Mouse (Mus musculus) liver, embryonic 12.5 days (tissue): Measurements from ENCODE around the gene Nrbp1. TPM values are rescaled to one million over a fixed set of nuclear protein-coding genes. Genes with fewer than 3 reads are reported as not detected.

Source experiments
- ATAC-seq: fragments of 200-750 bp; cut with Nextera tagmentation; 2 replicates; pipeline ENCODE4 v1.8.0; 2017; ENCODE audit warnings: moderate number of reproducible peaks, mild to moderate bottlenecking, moderate library complexity
- H3K27ac ChIP-seq: fragments of 300-500 bp; sonication (generic); 2 replicates; pipeline ENCODE4 v1.5.1; 2016; ENCODE audit warnings: mild to moderate bottlenecking
- H3K27me3 ChIP-seq: fragments of 300-500 bp; sonication (generic); replicated peaks from 2 replicates; pipeline ENCODE4 v1.6.1; 2016; ENCODE audit warnings: mild to moderate bottlenecking, moderate library complexity
- H3K36me3 ChIP-seq: fragments of 300-500 bp; sonication (generic); 2 replicates; pipeline ENCODE4 v1.6.1; 2016; ENCODE audit warnings: mild to moderate bottlenecking, moderate library complexity
- H3K4me1 ChIP-seq: fragments of 300-500 bp; sonication (generic); 2 replicates; pipeline ENCODE4 v1.6.1; 2016
- H3K4me2 ChIP-seq: fragments of 300-500 bp; sonication (generic); 2 replicates; pipeline ENCODE4 v1.6.1; 2016; ENCODE audit warnings: mild to moderate bottlenecking, moderate library complexity
- H3K4me3 ChIP-seq: fragments of 300-500 bp; sonication (generic); 2 replicates; pipeline ENCODE4 v1.5.1; 2016; ENCODE audit warnings: mild to moderate bottlenecking, moderate library complexity
- H3K9ac ChIP-seq: fragments of 300-500 bp; sonication (generic); 2 replicates; pipeline ENCODE4 v1.6.1; 2016; ENCODE audit warnings: mild to moderate bottlenecking, moderate library complexity
- H3K9me3 ChIP-seq: fragments of 300-500 bp; sonication (generic); replicated peaks from 2 replicates; pipeline ENCODE4 v1.6.1; 2016; ENCODE audit warnings: mild to moderate bottlenecking, moderate library complexity
- WGBS: fragments of 180-500 bp; shearing (Covaris S2); methylation state at CpG from one replicate; pipeline ENCODE4 v1.1.7; 2016; ENCODE audit not compliant: insufficient replicate concordance; 5-methylcytosine and 5-hydroxymethylcytosine counted together
- polyA plus RNA-seq: library from polyadenylated mRNA; unstranded; fragments of >200 nt; fragmentation: Nextera tagmentation; extraction: Ambion mirVana; gene quantifications from 2 replicates; pipeline ENCODE4 v1.2.1, GENCODE M21; 2016

Nrbp1 gene
- polyA plus RNA-seq, 1 experiment from 2014 or later = 64.8 TPM

DNA sequence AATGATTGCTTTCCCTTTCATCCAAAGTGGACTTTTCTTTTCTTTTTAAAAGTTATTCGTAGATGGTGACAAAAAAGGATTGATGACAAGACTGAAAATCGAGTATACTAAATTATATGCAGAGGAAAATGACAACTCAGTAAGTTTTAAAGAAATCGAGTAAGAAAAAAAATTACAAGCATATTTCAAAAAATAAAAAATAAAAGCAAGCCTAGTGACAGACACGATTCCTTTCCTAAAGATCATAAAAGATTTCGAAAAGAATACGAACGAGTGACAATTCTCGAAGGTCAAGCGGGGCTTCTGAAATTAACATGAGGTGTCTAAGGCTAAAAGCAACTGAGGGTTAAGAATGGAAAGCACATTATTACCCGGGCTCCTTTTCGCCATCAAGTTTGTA, 21.2 kb upstream of the Nrbp1 start:
- H3K36me3 ChIP-seq = peaks cover 11% of the 10 kb centered on the region
- H3K27me3 ChIP-seq = no peaks in the 10 kb centered on the region
- WGBS = 1% methylated on average over 11 of the region's 11 CpGs
- H3K4me1 ChIP-seq = peaks cover 57% of the 10 kb centered on the region
- peak overlapping the region; percentile 91 for H3K4me2 ChIP-seq
- peak overlapping the region; percentile 96 for H3K27ac ChIP-seq
- peak overlapping the region; percentile 99 for H3K4me3 ChIP-seq
- H3K9me3 ChIP-seq = no peaks in the 10 kb centered on the region
- no peak for ATAC-seq
- peak overlapping the region; percentile 99 for H3K9ac ChIP-seq

- ATAC-seq = peak; percentile 48
- under 1% methylated on average over 40 of the region's 40 CpGs for WGBS
- peaks cover 52% of the 10 kb centered on the region for H3K4me1 ChIP-seq
Observed at GRCm38 (mm10) chr5:31219911-31220447, 20.7 kb upstream of the Nrbp1 start.

GRCm38 (mm10) chr5:31220448-31221303, 20.0 kb upstream of the Nrbp1 start, which contains the start of gene Ppm1g:
Ppm1g (minus strand) TSS chr5:31220687.
- Histone ChIP-seq H3K4me2 (peak within 1 kb of the TSS; percentile 91), H3K4me3 (peak within 1 kb of the TSS; percentile 99)
- WGBS = under 1% methylated on average over 70 of the region's 70 CpGs

More at GRCm38 (mm10) chr5:31219911-31220447, 20.7 kb upstream of the Nrbp1 start:
- Histone ChIP-seq H3K27ac (peak overlapping the region; percentile 96), H3K27me3 (no peaks in the 10 kb centered on the region), H3K4me3 (peak overlapping the region; percentile 99), H3K4me2 (peak overlapping the region; percentile 91), H3K9ac (peak overlapping the region; percentile 99), H3K9me3 (no peaks in the 10 kb centered on the region), H3K36me3 (peaks cover 10% of the 10 kb centered on the region)

GRCm38 (mm10) chr5:31221304-31221945, 19.2 kb upstream of the Nrbp1 start:
- Histone ChIP-seq H3K4me1 (peaks cover 39% of the 10 kb centered on the region), H3K9ac (peak overlapping the region; percentile 99), H3K9me3 (no peaks in the 10 kb centered on the region), H3K4me2 (peak overlapping the region; percentile 91), H3K4me3 (peak overlapping the region; percentile 99), H3K27me3 (no peaks in the 10 kb centered on the region), H3K27ac (peak overlapping the region; percentile 86), H3K36me3 (peaks cover 2% of the 10 kb centered on the region)
- no peak for ATAC-seq
- WGBS = 12% methylated on average over 11 of the region's 11 CpGs

More at GRCm38 (mm10) chr5:31220448-31221303, 20.0 kb upstream of the Nrbp1 start, which contains the start of gene Ppm1g:
- H3K9me3 ChIP-seq = no peaks in the 10 kb centered on the region
- peaks cover 47% of the 10 kb centered on the region for H3K4me1 ChIP-seq
- peaks cover 8% of the 10 kb centered on the region for H3K36me3 ChIP-seq
- H3K27ac ChIP-seq = peak within 1 kb of the TSS; percentile 96
- H3K9ac ChIP-seq = peak within 1 kb of the TSS; percentile 99
- ATAC-seq = peak; percentile 93
- H3K27me3 ChIP-seq = no peaks in the 10 kb centered on the region

- no peaks in the 10 kb centered on the region for H3K27me3 ChIP-seq
- no peak for ATAC-seq
- 87% methylated on average over 9 of the region's 9 CpGs for WGBS
Observed at GRCm38 (mm10) chr5:31222696-31223095, 18.0 kb upstream of the Nrbp1 start.

DNA sequence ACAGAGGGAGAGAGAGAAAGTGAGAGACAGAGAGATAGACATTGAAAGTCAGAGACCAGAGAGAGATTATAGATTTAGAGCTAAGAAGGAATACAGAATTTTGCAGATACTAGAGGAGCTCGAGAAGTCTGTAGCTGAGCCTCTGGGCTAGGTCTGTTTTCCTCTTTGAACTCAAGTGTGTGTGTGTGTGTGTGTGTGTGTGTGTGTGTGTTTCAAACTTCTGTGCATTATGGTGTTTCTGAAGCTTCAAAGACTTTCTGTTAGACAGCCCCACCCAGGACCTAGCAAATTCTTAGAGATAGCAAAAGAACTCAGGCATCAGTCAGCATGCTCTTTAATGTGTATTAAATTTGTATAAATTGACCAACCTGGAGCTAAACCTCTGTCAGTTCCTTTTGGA, 14.0 kb upstream of the Nrbp1 start:
- 61% methylated on average over 1 of the region's 1 CpGs for WGBS
- Histone ChIP-seq H3K9me3 (no peaks in the 10 kb centered on the region), H3K4me3 (no peak overlapping the region), H3K9ac (no peak overlapping the region), H3K4me1 (peaks cover 2% of the 10 kb centered on the region; the same call in 1 of the 2 replicates), H3K4me2 (no peak overlapping the region), H3K27me3 (no peaks in the 10 kb centered on the region), H3K27ac (no peak overlapping the region), H3K36me3 (no peaks in the 10 kb centered on the region)
- ATAC-seq = no peak

More at GRCm38 (mm10) chr5:31222696-31223095, 18.0 kb upstream of the Nrbp1 start:
- no peak overlapping the region for H3K4me2 ChIP-seq
- H3K27ac ChIP-seq = no peak overlapping the region
- H3K36me3 ChIP-seq = no peaks in the 10 kb centered on the region
- H3K4me1 ChIP-seq = peaks cover 27% of the 10 kb centered on the region
- H3K9me3 ChIP-seq = no peaks in the 10 kb centered on the region
- no peak overlapping the region for H3K9ac ChIP-seq
- H3K4me3 ChIP-seq = no peak overlapping the region

GRCm38 (mm10) chr5:31241522-31242034, 914 bp downstream of the Nrbp1 start:
- H3K9ac ChIP-seq = peak overlapping the region; percentile 97
- H3K27me3 ChIP-seq = no peaks in the 10 kb centered on the region
- 0 out of 2 replicates have a peak, but pooled peaks have one; percentile 2 for ATAC-seq
- H3K4me2 ChIP-seq = peak overlapping the region; percentile 84
- peak overlapping the region; percentile 100 for H3K4me3 ChIP-seq
- peaks cover 30% of the 10 kb centered on the region for H3K36me3 ChIP-seq
- H3K4me1 ChIP-seq = peaks cover 15% of the 10 kb centered on the region
- under 1% methylated on average over 13 of the region's 13 CpGs for WGBS
- peak overlapping the region; percentile 96 for H3K27ac ChIP-seq
- H3K9me3 ChIP-seq = no peaks in the 10 kb centered on the region

DNA sequence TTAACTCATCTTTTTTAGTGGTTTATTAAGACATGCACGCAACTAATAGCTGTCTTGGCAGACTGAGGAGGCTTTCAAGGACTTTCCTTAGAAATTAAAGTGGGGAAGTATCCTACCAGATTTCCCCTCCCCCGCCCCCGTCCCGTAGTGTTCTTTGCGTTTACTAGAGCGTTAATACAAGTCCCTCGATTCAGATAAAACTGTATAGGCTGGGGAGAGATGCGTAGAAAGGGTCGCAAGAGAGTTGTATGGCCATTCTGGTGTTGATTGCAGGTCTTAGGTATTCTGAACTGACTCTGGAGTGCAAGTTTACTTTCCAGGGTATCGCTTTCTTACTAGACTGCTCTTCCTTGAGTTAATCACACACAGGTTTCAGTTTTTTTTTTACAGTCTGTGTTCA, 1.5 kb downstream of the Nrbp1 start:
- Histone ChIP-seq H3K27ac (peak overlapping the region; percentile 96; the same call in 1 of the 2 replicates), H3K9me3 (no peaks in the 10 kb centered on the region), H3K4me2 (peak overlapping the region; percentile 84), H3K27me3 (no peaks in the 10 kb centered on the region), H3K4me1 (peaks cover 15% of the 10 kb centered on the region), H3K4me3 (peak overlapping the region; percentile 100), H3K36me3 (peaks cover 36% of the 10 kb centered on the region), H3K9ac (peak overlapping the region; percentile 97)
- WGBS = 25% methylated on average over 10 of the region's 10 CpGs
- no peak for ATAC-seq

- ATAC-seq = no peak
- H3K27me3 ChIP-seq = no peaks in the 10 kb centered on the region
- no peak overlapping the region for H3K27ac ChIP-seq
- WGBS = 75% methylated on average over 4 of the region's 4 CpGs
- H3K9ac ChIP-seq = no peak overlapping the region
- H3K4me2 ChIP-seq = peak overlapping the region; percentile 65; the same call in 1 of the 2 replicates
- H3K36me3 ChIP-seq = peaks cover 88% of the 10 kb centered on the region
- H3K4me3 ChIP-seq = no peak overlapping the region
- no peaks in the 10 kb centered on the region for H3K9me3 ChIP-seq
- H3K4me1 ChIP-seq = peaks cover 27% of the 10 kb centered on the region
Observed at GRCm38 (mm10) chr5:31250716-31251115, 10.1 kb downstream of the Nrbp1 start.

GRCm38 (mm10) chr5:31251541-31252101, 11.0 kb downstream of the Nrbp1 start, which contains the start of gene Krtcap3:
Krtcap3 (plus strand) TSS chr5:31251691.
- WGBS = 62% methylated on average over 47 of the region's 47 CpGs
- H3K4me1 ChIP-seq = peaks cover 27% of the 10 kb centered on the region
- peaks cover 82% of the 10 kb centered on the region for H3K36me3 ChIP-seq
- H3K9ac ChIP-seq = 0 out of 2 replicates have a peak within 1 kb of the TSS, but pooled peaks have one; percentile 2
- no peaks in the 10 kb centered on the region for H3K9me3 ChIP-seq
- peak within 1 kb of the TSS; percentile 65 for H3K4me2 ChIP-seq
- peak; percentile 77 for ATAC-seq
- H3K27ac ChIP-seq = no peak within 1 kb of the TSS
- peak within 1 kb of the TSS; percentile 50 for H3K4me3 ChIP-seq
- no peaks in the 10 kb centered on the region for H3K27me3 ChIP-seq

DNA sequence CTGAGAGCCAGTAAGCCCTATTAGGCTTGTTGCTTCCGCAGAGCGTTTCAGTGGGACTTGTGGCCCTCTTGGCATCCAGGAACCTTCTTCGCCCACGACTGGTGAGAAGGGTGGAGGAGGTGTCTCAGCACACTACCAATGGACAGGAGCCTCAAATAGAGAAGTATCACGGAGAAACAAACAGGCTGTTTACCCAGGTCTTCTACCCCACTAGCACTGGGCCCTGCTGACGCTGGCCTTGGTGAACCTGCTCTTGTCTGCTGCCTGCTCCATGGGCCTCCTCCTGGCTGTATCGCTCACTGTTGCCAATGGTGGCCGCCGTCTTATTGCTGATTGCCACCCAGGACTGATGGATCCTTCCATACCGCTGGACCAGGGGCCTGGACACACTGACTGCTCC, 11.5 kb downstream of the Nrbp1 start:
- no peak overlapping the region for H3K9ac ChIP-seq
- no peak overlapping the region for H3K27ac ChIP-seq
- no peak for ATAC-seq
- H3K9me3 ChIP-seq = no peaks in the 10 kb centered on the region
- H3K4me1 ChIP-seq = peaks cover 27% of the 10 kb centered on the region
- peak overlapping the region; percentile 65 for H3K4me2 ChIP-seq
- peaks cover 77% of the 10 kb centered on the region for H3K36me3 ChIP-seq
- H3K4me3 ChIP-seq = peak overlapping the region; percentile 50
- WGBS = 75% methylated on average over 10 of the region's 10 CpGs
- H3K27me3 ChIP-seq = no peaks in the 10 kb centered on the region
